Mouse (Mus musculus) megakaryocyte-erythroid progenitor cell, adult 5-6 weeks (primary cell): ENCODE data around the gene Ugt1a1. TPM values are rescaled to one million over a fixed set of nuclear protein-coding genes. Genes with fewer than 3 reads are reported as not detected.

Source experiments
- ATAC-seq: replicated peaks from 2 replicates; pipeline ENCODE4 v1.8.0; 2016; ENCODE audit warnings: mild to moderate bottlenecking, inconsistent platforms; ENCODE audit not compliant: severe bottlenecking, poor library complexity, low FRiP score, low TSS enrichment
- total RNA-seq, 2 experiments: library from RNA; stranded (forward) in 1 of 2; stranded (reverse) in 1 of 2; fragments of 200-1000, 215-1000 nt in 1 of 2; fragments of >200 nt in 1 of 2; fragmentation: Nextera tagmentation in 1 of 2; gene quantifications; 2 replicates each; pipeline ENCODE4 v1.2.3; 2014 to 2017

The Ugt1a1 gene
- total RNA-seq, 2 experiments from 2014 or later, result not detected

GRCm38 (mm10) chr1:88267489-88267888, 55.7 kb downstream of the Ugt1a1 start:
- ATAC-seq, result no peak

- no peak for ATAC-seq
These were observed 56.3 kb downstream of the Ugt1a1 start for GRCm38 (mm10) chr1:88268070-88268469.

Other genes with a start within 250 kb of the Ugt1a1 start
- gene Usp40, start 203.4 kb upstream of the Ugt1a1 start, total RNA-seq (2014; fragmentation: Nextera tagmentation), result 12.7 and 16.0 TPM in 2 replicates
- gene Usp40, start 203.4 kb upstream of the Ugt1a1 start, total RNA-seq (2017), result 11.5 and 14.8 TPM in 2 replicates
- not detected in 2 replicates for gene Ugt1a10, start 156.6 kb upstream of the Ugt1a1 start, total RNA-seq (2014; fragmentation: Nextera tagmentation)
- not detected in 2 replicates for gene Ugt1a10, start 156.6 kb upstream of the Ugt1a1 start, total RNA-seq (2017)
- not detected in 2 replicates for gene Ugt1a9, start 141.2 kb upstream of the Ugt1a1 start, total RNA-seq (2014; fragmentation: Nextera tagmentation)
- gene Ugt1a9, start 141.2 kb upstream of the Ugt1a1 start, total RNA-seq (2017), result 2.4 TPM in 1 of 2 replicates, not detected in the other
- gene Ugt1a8, start 124.1 kb upstream of the Ugt1a1 start, total RNA-seq (2014; fragmentation: Nextera tagmentation), result not detected in 2 replicates
- not detected in 2 replicates for gene Ugt1a8, start 124.1 kb upstream of the Ugt1a1 start, total RNA-seq (2017)
- 0.11 TPM in 1 of 2 replicates, not detected in the other for gene Ugt1a7c, start 116.9 kb upstream of the Ugt1a1 start, total RNA-seq (2014; fragmentation: Nextera tagmentation)
- 0.61 and 2.3 TPM in 2 replicates for gene Ugt1a7c, start 116.9 kb upstream of the Ugt1a1 start, total RNA-seq (2017)
- 0.83 and 0.99 TPM in 2 replicates for gene Ugt1a6b, start 108.7 kb upstream of the Ugt1a1 start, total RNA-seq (2014; fragmentation: Nextera tagmentation)
- not detected in 2 replicates for gene Ugt1a6b, start 108.7 kb upstream of the Ugt1a1 start, total RNA-seq (2017)
- gene Ugt1a6a, start 77.2 kb upstream of the Ugt1a1 start, total RNA-seq (2014; fragmentation: Nextera tagmentation), result not detected in 2 replicates
- not detected in 2 replicates for gene Ugt1a6a, start 77.2 kb upstream of the Ugt1a1 start, total RNA-seq (2017)
- gene Ugt1a5, start 45.9 kb upstream of the Ugt1a1 start, total RNA-seq (2014; fragmentation: Nextera tagmentation), result 1.5 TPM in 1 of 2 replicates, not detected in the other
- not detected in 2 replicates for gene Ugt1a5, start 45.9 kb upstream of the Ugt1a1 start, total RNA-seq (2017)
- 1.0 TPM in 1 of 2 replicates, not detected in the other for gene Ugt1a2, start 11.4 kb upstream of the Ugt1a1 start, total RNA-seq (2014; fragmentation: Nextera tagmentation)
- not detected in 2 replicates for gene Ugt1a2, start 11.4 kb upstream of the Ugt1a1 start, total RNA-seq (2017)
- gene Dnajb3, start 6.2 kb upstream of the Ugt1a1 start, total RNA-seq (2014; fragmentation: Nextera tagmentation), result 8.2 and 9.5 TPM in 2 replicates
- 0.99 and 1.8 TPM in 2 replicates for gene Dnajb3, start 6.2 kb upstream of the Ugt1a1 start, total RNA-seq (2017)
- 0.25 TPM in 1 of 2 replicates, not detected in the other for gene Mroh2a, start 15.0 kb downstream of the Ugt1a1 start, total RNA-seq (2014; fragmentation: Nextera tagmentation)
- 0.05 and 1.9 TPM in 2 replicates for gene Mroh2a, start 15.0 kb downstream of the Ugt1a1 start, total RNA-seq (2017)
- gene Hjurp, start 65.7 kb downstream of the Ugt1a1 start, total RNA-seq (2014; fragmentation: Nextera tagmentation), result 203 and 209 TPM in 2 replicates
- 173 and 190 TPM in 2 replicates for gene Hjurp, start 65.7 kb downstream of the Ugt1a1 start, total RNA-seq (2017)
- not detected in 2 replicates for gene Trpm8, start 65.7 kb downstream of the Ugt1a1 start, total RNA-seq (2014; fragmentation: Nextera tagmentation)
- not detected in 2 replicates for gene Trpm8, start 65.7 kb downstream of the Ugt1a1 start, total RNA-seq (2017)
- not detected in 2 replicates for gene Spp2, start 195.0 kb downstream of the Ugt1a1 start, total RNA-seq (2014; fragmentation: Nextera tagmentation)
- gene Spp2, start 195.0 kb downstream of the Ugt1a1 start, total RNA-seq (2017), result not detected in 2 replicates